Mouse (Mus musculus) midbrain, embryonic 11.5 days (tissue): ENCODE data around the gene Robo4. TPM values are rescaled to one million over a fixed set of nuclear protein-coding genes. Genes with fewer than 3 reads are reported as not detected.

ENCODE experiments used
- polyA plus RNA-seq: library from polyadenylated mRNA; unstranded; fragments of >200 nt; fragmentation: Nextera tagmentation; extraction: Ambion mirVana; gene quantifications from 2 replicates; pipeline ENCODE4 v1.2.1, GENCODE M21; 2014

Robo4 gene
- polyA plus RNA-seq, 1 experiment from 2014 or later = 5.3 TPM

Other genes starting within 250 kb of the Robo4 start
- gene Tmem218, start 193.7 kb upstream of the Robo4 start, polyA plus RNA-seq = 17.3 and 19.2 TPM in 2 replicates
- 1.3 and 1.9 TPM in 2 replicates for gene Slc37a2, start 146.2 kb upstream of the Robo4 start, polyA plus RNA-seq
- gene Ccdc15, start 53.5 kb upstream of the Robo4 start, polyA plus RNA-seq = 8.8 and 9.3 TPM in 2 replicates
- gene Hepacam, start 34.5 kb upstream of the Robo4 start, polyA plus RNA-seq = not detected in 2 replicates
- gene Robo3, start 31.3 kb downstream of the Robo4 start, polyA plus RNA-seq = 40.1 and 43.9 TPM in 2 replicates
- gene Msantd2, start 87.4 kb downstream of the Robo4 start, polyA plus RNA-seq = 35.8 and 36.4 TPM in 2 replicates
- 25.1 and 29.6 TPM in 2 replicates for gene Esam, start 126.2 kb downstream of the Robo4 start, polyA plus RNA-seq
- gene Vsig2, start 137.4 kb downstream of the Robo4 start, polyA plus RNA-seq = 0.44 TPM in 1 of 2 replicates, not detected in the other
- 2.5 and 2.9 TPM in 2 replicates for gene Nrgn, start 151.0 kb downstream of the Robo4 start, polyA plus RNA-seq
- 7.7 and 8.5 TPM in 2 replicates for gene Siae, start 153.8 kb downstream of the Robo4 start, polyA plus RNA-seq
- 13.6 and 14.6 TPM in 2 replicates for gene Spa17, start 211.8 kb downstream of the Robo4 start, polyA plus RNA-seq